Mouse (Mus musculus) forebrain, embryonic 13.5 days (tissue): ENCODE measurements around the gene Nrp2. TPM values are rescaled to one million over a fixed set of nuclear protein-coding genes. Genes with fewer than 3 reads are reported as not detected.
A peak's percentile ranks its signal among the peaks of the same experiment; 100 is the strongest.

Experiments
- ATAC-seq: fragments of 200-750 bp; cut with Nextera tagmentation; 2 replicates; pipeline ENCODE4 v1.8.0; 2017
- H3K27ac ChIP-seq: fragments of 300-500 bp; sonication (generic); 2 replicates; pipeline ENCODE4 v1.5.1; 2015; ENCODE audit warnings: inconsistent platforms, mild to moderate bottlenecking, moderate library complexity
- H3K27me3 ChIP-seq: fragments of 300-500 bp; sonication (generic); 2 replicates; pipeline ENCODE4 v1.6.1; 2015; ENCODE audit warnings: mild to moderate bottlenecking, inconsistent platforms
- H3K36me3 ChIP-seq: fragments of 300-500 bp; sonication (generic); 2 replicates; pipeline ENCODE4 v1.6.1; 2015; ENCODE audit warnings: mild to moderate bottlenecking, inconsistent platforms; ENCODE audit not compliant: poor library complexity, severe bottlenecking
- H3K4me1 ChIP-seq: fragments of 300-500 bp; sonication (generic); 2 replicates; pipeline ENCODE4 v1.6.1; 2015; ENCODE audit warnings: inconsistent platforms
- H3K4me2 ChIP-seq: fragments of 300-500 bp; sonication (generic); 2 replicates; pipeline ENCODE4 v1.6.1; 2015; ENCODE audit warnings: inconsistent platforms, mild to moderate bottlenecking, moderate library complexity
- H3K4me3 ChIP-seq: fragments of 300-500 bp; sonication (generic); 2 replicates; pipeline ENCODE4 v1.5.1; 2015; ENCODE audit warnings: mild to moderate bottlenecking, inconsistent platforms
- H3K9ac ChIP-seq: fragments of 300-500 bp; sonication (generic); 2 replicates; pipeline ENCODE4 v1.6.1; 2015; ENCODE audit warnings: mild to moderate bottlenecking, inconsistent platforms
- H3K9me3 ChIP-seq: fragments of 300-500 bp; sonication (generic); replicated peaks from 2 replicates; pipeline ENCODE4 v1.6.1; 2016; ENCODE audit warnings: inconsistent platforms
- WGBS: fragments of 180-500 bp; shearing (Covaris S2); methylation state at CpG from one replicate; pipeline ENCODE4 v1.1.7; 2015; 5-methylcytosine and 5-hydroxymethylcytosine counted together
- polyA plus RNA-seq: library from polyadenylated mRNA; unstranded; fragments of >200 nt; fragmentation: Nextera tagmentation; extraction: Ambion mirVana; gene quantifications from 2 replicates; pipeline ENCODE4 v1.2.1, GENCODE M21; 2015

The Nrp2 gene
- polyA plus RNA-seq, 1 experiment from 2014 or later: 19.5 TPM

DNA sequence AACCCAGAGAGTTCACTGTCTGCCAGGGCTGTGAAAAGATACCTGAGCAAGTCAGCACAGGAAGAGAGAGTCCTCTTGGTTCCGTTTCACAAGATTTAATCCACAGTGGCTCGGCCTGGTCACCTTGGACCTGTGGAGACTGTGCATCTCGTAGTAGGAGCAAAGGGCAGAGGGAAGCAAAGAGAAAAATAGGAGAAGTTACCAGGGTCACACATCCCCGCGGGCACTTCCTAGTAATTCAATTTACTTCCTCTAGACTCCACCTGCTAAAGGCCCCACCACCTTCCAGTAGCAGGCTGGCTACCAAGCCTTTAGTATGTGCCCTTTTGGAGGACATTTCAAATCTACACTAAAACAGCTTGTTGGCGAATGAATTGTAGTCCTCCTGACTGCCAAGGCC is 11.9 kb upstream of the Nrp2 start:
- Histone ChIP-seq H3K4me2 (no peak overlapping the region), H3K4me1 (no peaks in the 10 kb centered on the region), H3K27ac (no peak overlapping the region), H3K9me3 (no peaks in the 10 kb centered on the region), H3K9ac (no peak overlapping the region), H3K4me3 (no peak overlapping the region), H3K36me3 (no peaks in the 10 kb centered on the region), H3K27me3 (peaks cover 4% of the 10 kb centered on the region; the same call in 1 of the 2 replicates)
- WGBS: 95% methylated on average over 6 of the region's 6 CpGs
- ATAC-seq: no peak

DNA sequence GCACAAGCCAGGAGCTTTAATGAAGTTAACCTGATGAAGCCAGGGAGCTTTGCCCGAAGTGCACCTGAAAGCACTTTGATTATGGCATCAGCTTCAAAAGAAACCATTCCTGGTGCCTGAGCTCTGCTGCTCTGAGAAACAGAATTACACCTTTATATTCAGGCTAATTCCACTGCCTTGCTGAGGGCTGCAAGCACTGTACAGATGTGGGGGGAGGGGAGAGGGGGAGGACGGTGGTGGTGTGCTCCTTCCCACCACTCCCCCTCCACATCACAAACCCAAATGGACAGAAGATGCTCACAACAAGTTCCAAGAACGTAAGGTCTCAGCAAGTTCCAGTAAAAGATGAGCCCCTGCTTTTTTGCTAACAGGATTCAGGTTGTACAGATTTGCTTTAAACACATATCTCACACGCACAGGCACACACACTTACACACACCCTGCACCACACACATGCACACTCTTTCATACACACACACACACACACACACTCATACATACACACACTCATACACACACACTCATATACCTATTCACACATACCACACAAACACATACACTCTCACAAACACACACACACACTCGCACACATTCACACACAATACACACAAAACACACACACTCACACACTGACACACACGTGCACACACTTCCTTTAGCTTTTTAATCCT is 6.6 kb upstream of the Nrp2 start:
- 59% methylated on average over 6 of the region's 6 CpGs for WGBS
- Histone ChIP-seq H3K36me3 (no peaks in the 10 kb centered on the region), H3K27ac (no peak overlapping the region), H3K4me3 (no peak overlapping the region), H3K4me1 (peaks cover 13% of the 10 kb centered on the region), H3K4me2 (0 out of 2 replicates have a peak overlapping the region, but pooled peaks have one; percentile 24), H3K9me3 (no peaks in the 10 kb centered on the region), H3K27me3 (peaks cover 20% of the 10 kb centered on the region), H3K9ac (no peak overlapping the region)
- ATAC-seq: peak; percentile 39; the same call in 1 of the 2 replicates

DNA sequence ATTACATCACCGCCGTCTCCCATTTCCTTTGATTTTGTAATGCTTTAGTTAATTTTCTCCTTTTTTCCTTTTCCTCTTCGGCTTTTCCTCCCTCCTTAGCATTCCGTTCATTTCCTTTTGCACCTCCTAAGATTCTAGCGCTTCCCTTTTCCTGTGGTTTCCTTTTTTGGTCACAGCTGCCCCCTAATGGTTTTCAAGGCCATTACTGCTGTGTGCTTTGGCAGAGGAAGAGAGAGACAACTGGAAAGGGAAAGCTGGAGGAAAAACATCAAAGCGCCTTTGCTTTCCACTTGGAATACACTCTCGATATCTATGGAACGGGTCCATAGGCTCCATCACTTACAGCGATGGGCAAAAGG is 6.1 kb upstream of the Nrp2 start:
- no peak overlapping the region for H3K9ac ChIP-seq
- H3K4me2 ChIP-seq: 0 out of 2 replicates have a peak overlapping the region, but pooled peaks have one; percentile 24
- WGBS: 22% methylated on average over 9 of the region's 9 CpGs
- peaks cover 13% of the 10 kb centered on the region for H3K4me1 ChIP-seq
- H3K27ac ChIP-seq: no peak overlapping the region
- no peak overlapping the region for H3K4me3 ChIP-seq
- no peaks in the 10 kb centered on the region for H3K9me3 ChIP-seq
- ATAC-seq: peak; percentile 76
- peaks cover 26% of the 10 kb centered on the region for H3K27me3 ChIP-seq
- H3K36me3 ChIP-seq: no peaks in the 10 kb centered on the region

DNA sequence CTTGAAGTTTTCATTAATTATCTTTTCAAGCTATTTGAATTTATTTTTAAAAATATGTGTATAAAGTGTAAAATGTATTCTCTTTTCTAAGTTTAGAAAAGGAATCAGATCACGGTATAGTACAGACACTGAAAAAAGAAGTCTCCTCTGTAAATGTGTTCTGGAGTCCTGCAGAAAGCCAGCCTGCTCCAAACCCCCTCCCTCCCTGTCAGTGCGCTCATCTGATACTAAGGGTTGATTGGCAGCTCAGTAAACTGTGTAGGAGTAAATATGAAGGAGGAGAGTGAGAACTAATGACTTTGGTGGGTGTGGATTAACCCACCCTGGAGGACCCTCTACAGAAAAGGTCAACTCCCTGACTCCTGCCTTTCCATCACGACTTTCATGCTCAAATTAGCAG is 5.7 kb upstream of the Nrp2 start:
- ATAC-seq: peak; percentile 50; the same call in 1 of the 2 replicates
- Histone ChIP-seq H3K9ac (no peak overlapping the region), H3K27ac (no peak overlapping the region), H3K9me3 (no peaks in the 10 kb centered on the region), H3K4me1 (peaks cover 17% of the 10 kb centered on the region), H3K36me3 (no peaks in the 10 kb centered on the region), H3K27me3 (peaks cover 29% of the 10 kb centered on the region), H3K4me2 (no peak overlapping the region), H3K4me3 (no peak overlapping the region)
- 40% methylated on average over 3 of the region's 3 CpGs for WGBS

DNA sequence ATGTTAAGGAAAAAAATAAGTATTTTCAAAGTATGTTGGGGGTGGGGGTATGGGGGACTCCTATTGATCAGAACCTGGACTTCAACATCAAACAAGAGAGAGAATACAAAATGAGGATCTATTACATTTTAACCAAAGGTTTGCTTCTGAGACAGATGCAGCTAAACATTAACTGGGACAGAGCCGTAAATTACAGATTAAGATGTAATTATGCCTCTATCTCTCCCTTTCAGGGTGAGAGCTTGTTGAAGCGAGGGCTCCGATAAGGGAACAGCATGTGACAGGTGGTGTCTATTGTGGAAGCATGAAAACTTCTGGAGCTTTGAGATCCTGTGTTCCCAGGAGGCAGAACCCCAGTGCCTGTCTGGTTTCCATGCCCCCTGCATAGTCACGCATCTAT is 3.3 kb upstream of the Nrp2 start:
- H3K4me2 ChIP-seq: no peak overlapping the region
- no peak overlapping the region for H3K27ac ChIP-seq
- H3K9me3 ChIP-seq: no peaks in the 10 kb centered on the region
- 44% methylated on average over 4 of the region's 4 CpGs for WGBS
- no peaks in the 10 kb centered on the region for H3K36me3 ChIP-seq
- H3K4me3 ChIP-seq: no peak overlapping the region
- H3K27me3 ChIP-seq: peaks cover 42% of the 10 kb centered on the region
- H3K4me1 ChIP-seq: peaks cover 21% of the 10 kb centered on the region
- no peak overlapping the region for H3K9ac ChIP-seq
- ATAC-seq: no peak

DNA sequence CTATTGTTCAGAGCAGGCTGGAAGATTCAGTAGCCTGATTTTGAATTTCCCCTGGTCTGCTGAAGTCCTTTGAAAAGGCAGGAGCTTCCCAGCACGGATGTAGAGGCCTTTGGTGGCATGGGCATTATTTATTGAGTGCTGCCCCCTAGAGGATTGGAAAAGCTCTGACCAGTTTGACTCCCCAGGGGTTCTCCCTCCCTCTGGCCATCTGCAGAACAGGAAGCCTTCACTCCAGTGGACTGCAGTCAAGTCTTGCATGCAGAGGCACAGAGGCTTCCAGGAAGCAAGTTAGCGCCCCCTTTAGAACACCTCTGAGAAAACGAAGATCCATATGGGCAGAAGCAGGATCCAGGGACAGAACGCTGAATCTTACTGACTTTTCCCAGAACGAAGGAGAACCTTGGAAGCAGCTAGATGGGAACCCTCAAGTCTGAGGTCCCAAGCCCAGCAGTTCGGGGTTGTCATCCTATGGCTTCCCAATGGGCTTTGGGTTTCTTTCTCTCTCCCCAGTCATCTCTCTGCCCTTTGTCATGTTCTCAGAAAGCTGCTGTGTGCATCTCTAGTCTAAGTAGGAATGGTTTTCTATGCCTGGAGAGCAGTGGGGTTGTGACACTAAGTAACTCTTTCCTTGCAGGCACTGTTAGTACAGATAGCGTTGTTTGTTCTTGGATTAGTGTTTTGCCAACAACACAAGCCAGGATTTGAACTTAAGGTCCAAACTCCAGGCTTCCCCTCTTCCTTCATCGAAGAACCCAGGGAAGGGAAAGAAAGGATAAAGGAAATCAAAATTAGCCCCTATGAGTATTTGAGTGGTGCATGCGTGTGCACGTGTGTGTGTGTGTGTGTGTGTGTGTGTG is 1.8 kb upstream of the Nrp2 start:
- H3K9me3 ChIP-seq: no peaks in the 10 kb centered on the region
- H3K4me2 ChIP-seq: no peak overlapping the region
- peaks cover 53% of the 10 kb centered on the region for H3K27me3 ChIP-seq
- H3K27ac ChIP-seq: no peak overlapping the region
- no peak for ATAC-seq
- no peak overlapping the region for H3K4me3 ChIP-seq
- H3K36me3 ChIP-seq: no peaks in the 10 kb centered on the region
- no peak overlapping the region for H3K9ac ChIP-seq
- 30% methylated on average over 10 of the region's 10 CpGs for WGBS
- H3K4me1 ChIP-seq: peaks cover 32% of the 10 kb centered on the region

DNA sequence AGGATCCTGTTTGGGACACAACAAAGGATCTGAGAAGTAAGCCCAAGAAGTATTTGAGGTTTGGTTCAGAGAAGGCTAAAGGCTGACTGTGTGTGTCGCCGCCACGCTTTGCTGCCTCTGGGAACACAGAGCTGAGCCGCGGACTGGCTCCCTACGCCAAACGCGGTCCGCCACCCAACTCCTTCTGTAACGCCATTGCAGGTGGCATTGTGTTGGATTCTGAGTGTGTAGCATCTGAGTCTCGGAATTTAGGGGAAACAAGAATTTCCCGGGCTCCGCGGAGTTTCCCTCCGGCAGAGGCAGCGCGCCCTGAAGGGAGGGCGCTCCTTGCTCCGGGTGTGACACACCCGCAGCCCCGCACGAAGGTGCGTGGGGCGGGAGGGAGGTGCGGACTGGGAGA is 342 bp upstream of the Nrp2 start:
- peaks cover 60% of the 10 kb centered on the region for H3K27me3 ChIP-seq
- under 1% methylated on average over 25 of the region's 25 CpGs for WGBS

DNA sequence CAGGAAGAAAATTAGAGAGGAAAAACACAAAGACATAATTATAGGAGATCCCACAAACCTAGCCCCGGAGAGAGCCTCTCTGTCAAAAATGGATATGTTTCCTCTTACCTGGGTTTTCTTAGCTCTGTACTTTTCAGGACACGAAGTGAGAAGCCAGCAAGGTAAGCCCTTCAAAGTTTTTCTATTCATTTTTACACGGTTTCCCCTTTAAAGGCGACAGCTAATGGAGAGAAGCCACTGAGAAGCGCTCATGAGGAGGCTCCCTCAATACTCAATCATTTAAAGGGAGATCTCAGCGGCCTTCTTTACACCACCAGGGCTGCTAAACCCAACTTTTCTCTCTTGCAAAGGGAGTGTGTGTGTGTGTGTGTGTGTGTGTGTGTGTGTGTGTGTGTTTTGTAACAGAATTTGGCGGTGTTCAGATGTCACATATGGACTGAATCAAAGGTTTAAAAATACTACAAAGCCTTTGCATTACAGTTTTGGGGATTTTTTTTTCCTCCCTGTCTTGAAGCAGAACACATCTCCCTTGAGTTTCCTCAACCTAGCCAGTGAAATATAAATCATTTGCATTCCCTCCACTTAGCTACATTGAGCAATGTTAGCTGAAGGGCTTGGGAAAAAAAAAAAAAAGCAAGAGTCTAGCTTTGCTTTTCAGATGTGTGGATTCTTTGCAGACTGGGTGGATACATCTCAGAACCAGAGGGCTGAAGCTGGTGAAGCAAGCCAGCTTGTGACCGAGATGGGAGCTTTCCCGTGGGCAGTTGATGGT is 1.2 kb downstream of the Nrp2 start:
- no peak for ATAC-seq
- 6% methylated on average over 9 of the region's 9 CpGs for WGBS
- H3K4me2 ChIP-seq: peak overlapping the region; percentile 90
- H3K4me1 ChIP-seq: peaks cover 50% of the 10 kb centered on the region
- no peaks in the 10 kb centered on the region for H3K36me3 ChIP-seq
- peaks cover 66% of the 10 kb centered on the region for H3K27me3 ChIP-seq
- peak overlapping the region; percentile 85 for H3K9ac ChIP-seq
- H3K4me3 ChIP-seq: peak overlapping the region; percentile 69
- no peaks in the 10 kb centered on the region for H3K9me3 ChIP-seq
- peak overlapping the region; percentile 81 for H3K27ac ChIP-seq

More for the DNA sequence above, 342 bp upstream of the Nrp2 start:
- Histone ChIP-seq H3K27ac (peak overlapping the region; percentile 81), H3K4me1 (peaks cover 36% of the 10 kb centered on the region), H3K4me2 (peak overlapping the region; percentile 90), H3K4me3 (peak overlapping the region; percentile 69), H3K9me3 (no peaks in the 10 kb centered on the region), H3K9ac (peak overlapping the region; percentile 85), H3K36me3 (no peaks in the 10 kb centered on the region)
- ATAC-seq: no peak

DNA sequence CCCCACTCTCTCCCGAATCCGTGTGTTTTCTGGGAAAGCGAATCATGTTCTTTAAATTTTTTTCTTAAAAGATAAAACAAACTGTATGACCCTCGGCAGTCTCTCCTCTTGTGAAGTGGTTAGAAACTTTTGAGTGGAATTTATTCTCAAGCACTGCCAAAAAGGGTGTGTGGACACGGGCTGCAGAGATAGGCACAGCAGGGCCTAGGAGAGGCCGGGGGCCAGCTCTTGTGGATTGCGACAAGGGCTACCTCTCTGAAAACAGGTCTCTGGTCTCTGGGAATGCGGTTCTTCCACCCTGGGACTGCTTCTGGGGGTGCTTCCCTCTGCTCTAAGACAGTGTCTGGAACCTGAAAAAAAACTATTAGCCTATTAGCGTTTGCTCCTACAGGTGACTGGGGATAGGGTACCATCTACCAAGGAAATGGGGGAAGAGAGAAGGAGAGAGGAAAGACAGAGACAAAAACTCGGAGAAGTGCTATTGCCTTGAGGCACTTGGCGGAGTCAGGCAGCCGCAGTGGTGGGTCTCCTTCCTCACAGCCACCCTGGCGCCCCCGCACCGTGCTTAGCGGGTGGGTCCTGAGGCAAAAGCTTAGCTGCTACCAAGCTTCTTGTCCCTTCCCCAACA is 1.9 kb downstream of the Nrp2 start:
- WGBS: 8% methylated on average over 16 of the region's 16 CpGs
- peaks cover 54% of the 10 kb centered on the region for H3K4me1 ChIP-seq

DNA sequence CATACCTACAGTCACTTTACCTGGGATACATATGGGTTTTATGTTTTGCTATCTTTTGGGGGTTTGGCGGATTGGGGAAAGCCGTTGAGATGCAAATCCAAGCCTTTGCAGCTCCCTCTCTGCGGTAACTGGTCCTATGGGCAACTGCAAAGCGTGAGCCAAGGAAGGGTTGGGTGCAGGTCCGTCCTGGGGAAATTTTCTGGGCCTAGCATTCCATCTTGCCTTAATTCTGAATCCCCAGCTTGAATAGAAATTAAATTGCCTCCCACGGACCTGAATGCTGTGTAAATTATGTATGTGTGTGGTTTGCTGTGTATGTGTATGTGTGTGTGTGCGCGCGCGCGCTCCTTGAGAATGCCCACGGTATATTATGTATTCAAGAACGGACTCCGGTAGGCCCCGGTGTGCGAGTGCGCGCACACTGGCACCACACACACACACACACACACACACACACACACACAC is 2.5 kb downstream of the Nrp2 start:
- H3K27ac ChIP-seq: peak overlapping the region; percentile 72
- H3K4me1 ChIP-seq: peaks cover 58% of the 10 kb centered on the region
- peak overlapping the region; percentile 85 for H3K9ac ChIP-seq
- H3K27me3 ChIP-seq: peaks cover 73% of the 10 kb centered on the region
- peak overlapping the region; percentile 69 for H3K4me3 ChIP-seq
- no peaks in the 10 kb centered on the region for H3K36me3 ChIP-seq
- 5% methylated on average over 18 of the region's 18 CpGs for WGBS
- peak overlapping the region; percentile 90 for H3K4me2 ChIP-seq
- H3K9me3 ChIP-seq: no peaks in the 10 kb centered on the region
- no peak for ATAC-seq

More for the DNA sequence above, 1.9 kb downstream of the Nrp2 start:
- Histone ChIP-seq H3K27me3 (peaks cover 68% of the 10 kb centered on the region), H3K27ac (peak overlapping the region; percentile 72), H3K9ac (peak overlapping the region; percentile 85), H3K9me3 (no peaks in the 10 kb centered on the region), H3K4me3 (peak overlapping the region; percentile 69), H3K36me3 (no peaks in the 10 kb centered on the region), H3K4me2 (peak overlapping the region; percentile 90)
- ATAC-seq: no peak
